Mouse (Mus musculus): ENCODE data around the gene Pitx3. TPM values are rescaled to one million over a fixed set of nuclear protein-coding genes. Genes with fewer than 3 reads are reported as not detected.
"Not testable (repeated sequence)": the region's sequence is repeated elsewhere in the genome, so short reads cannot be mapped to it uniquely, and the experiment has no call there.

Gene Pitx3
- polyA plus RNA-seq, 1 experiment from 2014 or later: not detected

GRCm38 (mm10) chr19:46169913-46170312, 21.8 kb upstream of the Pitx3 start:
- no peak overlapping the region for H3K4me3 ChIP-seq (ENCODE audit: low read depth, low read length)
- no peaks in the 10 kb centered on the region for H3K9me3 ChIP-seq (ENCODE audit: control insufficient read depth, low read depth, low read length)
- H3K4me2 ChIP-seq (replicated peaks; ENCODE audit: low read depth, low read length): no peak overlapping the region
- ATAC-seq (ENCODE audit: insufficient number of reproducible peaks, insufficient read depth, low FRiP score, low read depth): no peak
- peaks cover 23% of the 10 kb centered on the region for H3K36me3 ChIP-seq (ENCODE audit: control insufficient read depth, insufficient read depth, low read length)
- 50% methylated on average over 1 of the region's 1 CpGs for WGBS
- H3K4me1 ChIP-seq (ENCODE audit: control insufficient read depth, insufficient read depth, low read length): no peaks in the 10 kb centered on the region
- H3K27ac ChIP-seq (ENCODE audit: low read length): no peak overlapping the region
- H3K9ac ChIP-seq (replicated peaks; ENCODE audit: low read depth, low read length): no peak overlapping the region
- no peaks in the 10 kb centered on the region for H3K27me3 ChIP-seq (ENCODE audit: control insufficient read depth, insufficient read depth, low read length)

- Histone ChIP-seq H3K27ac (ENCODE audit: low read length) (no peak overlapping the region), H3K27me3 (ENCODE audit: control insufficient read depth, insufficient read depth, low read length) (no peaks in the 10 kb centered on the region), H3K4me1 (ENCODE audit: control insufficient read depth, insufficient read depth, low read length) (no peaks in the 10 kb centered on the region), H3K36me3 (ENCODE audit: control insufficient read depth, insufficient read depth, low read length) (peaks cover 27% of the 10 kb centered on the region), H3K4me2 (replicated peaks; ENCODE audit: low read depth, low read length) (no peak overlapping the region), H3K9ac (replicated peaks; ENCODE audit: low read depth, low read length) (no peak overlapping the region), H3K4me3 (ENCODE audit: low read depth, low read length) (no peak overlapping the region), H3K9me3 (ENCODE audit: control insufficient read depth, low read depth, low read length) (no peaks in the 10 kb centered on the region)
- 84% methylated on average over 3 of the region's 3 CpGs for WGBS
- ATAC-seq (ENCODE audit: insufficient number of reproducible peaks, insufficient read depth, low FRiP score, low read depth): no peak
Observed at GRCm38 (mm10) chr19:46169396-46169795, 21.3 kb upstream of the Pitx3 start.

- not testable (repeated sequence) for H3K9me3 ChIP-seq (ENCODE audit: control insufficient read depth, low read depth, low read length); H3K4me2 ChIP-seq (replicated peaks; ENCODE audit: low read depth, low read length); H3K4me3 ChIP-seq (ENCODE audit: low read depth, low read length); H3K27me3 ChIP-seq (ENCODE audit: control insufficient read depth, insufficient read depth, low read length); H3K4me1 ChIP-seq (ENCODE audit: control insufficient read depth, insufficient read depth, low read length); H3K27ac ChIP-seq (ENCODE audit: low read length); ATAC-seq (ENCODE audit: insufficient number of reproducible peaks, insufficient read depth, low FRiP score, low read depth); H3K9ac ChIP-seq (replicated peaks; ENCODE audit: low read depth, low read length)
- peaks cover 30% of the 10 kb centered on the region for H3K36me3 ChIP-seq (ENCODE audit: control insufficient read depth, insufficient read depth, low read length)
- 66% methylated on average over 2 of the region's 2 CpGs for WGBS
Observed at GRCm38 (mm10) chr19:46167169-46167568, 19.0 kb upstream of the Pitx3 start.

- WGBS: 86% methylated on average over 3 of the region's 3 CpGs
- H3K9ac ChIP-seq (replicated peaks; ENCODE audit: low read depth, low read length): no peak overlapping the region
- no peak overlapping the region for H3K4me3 ChIP-seq (ENCODE audit: low read depth, low read length)
- no peak overlapping the region for H3K27ac ChIP-seq (ENCODE audit: low read length)
- ATAC-seq (ENCODE audit: insufficient number of reproducible peaks, insufficient read depth, low FRiP score, low read depth): no peak
- H3K4me1 ChIP-seq (ENCODE audit: control insufficient read depth, insufficient read depth, low read length): no peaks in the 10 kb centered on the region
- no peaks in the 10 kb centered on the region for H3K9me3 ChIP-seq (ENCODE audit: control insufficient read depth, low read depth, low read length)
- H3K4me2 ChIP-seq (replicated peaks; ENCODE audit: low read depth, low read length): no peak overlapping the region
- H3K36me3 ChIP-seq (ENCODE audit: control insufficient read depth, insufficient read depth, low read length): peaks cover 22% of the 10 kb centered on the region
- H3K27me3 ChIP-seq (ENCODE audit: control insufficient read depth, insufficient read depth, low read length): no peaks in the 10 kb centered on the region
Observed at GRCm38 (mm10) chr19:46165950-46166349, 17.8 kb upstream of the Pitx3 start.

GRCm38 (mm10) chr19:46152127-46152803, 4.1 kb upstream of the Pitx3 start, which contains the start of gene Gbf1:
Gbf1 (plus strand) TSS chr19:46152509.
- peak; percentile 97 for ATAC-seq (ENCODE audit: insufficient number of reproducible peaks, insufficient read depth, low FRiP score, low read depth)
- Histone ChIP-seq H3K4me3 (ENCODE audit: low read depth, low read length) (peak within 1 kb of the TSS; percentile 72), H3K36me3 (ENCODE audit: control insufficient read depth, insufficient read depth, low read length) (no peaks in the 10 kb centered on the region), H3K4me1 (ENCODE audit: control insufficient read depth, insufficient read depth, low read length) (peaks cover 26% of the 10 kb centered on the region), H3K27me3 (ENCODE audit: control insufficient read depth, insufficient read depth, low read length) (peaks cover 12% of the 10 kb centered on the region; the same call in 1 of the 2 replicates), H3K27ac (ENCODE audit: low read length) (no peak within 1 kb of the TSS), H3K9me3 (ENCODE audit: control insufficient read depth, low read depth, low read length) (no peaks in the 10 kb centered on the region), H3K4me2 (replicated peaks; ENCODE audit: low read depth, low read length) (peak within 1 kb of the TSS; percentile 73), H3K9ac (replicated peaks; ENCODE audit: low read depth, low read length) (peak within 1 kb of the TSS; percentile 60; the same call in 1 of the 2 replicates)
- WGBS: under 1% methylated on average over 37 of the region's 37 CpGs

- H3K27me3 ChIP-seq (ENCODE audit: control insufficient read depth, insufficient read depth, low read length): peaks cover 33% of the 10 kb centered on the region; the same call in 1 of the 2 replicates
Observed at GRCm38 (mm10) chr19:46149091-46149490, 965 bp upstream of the Pitx3 start.

GRCm38 (mm10) chr19:46148372-46148760, 240 bp upstream of the Pitx3 start:
- Histone ChIP-seq H3K4me2 (replicated peaks; ENCODE audit: low read depth, low read length) (peak overlapping the region; percentile 98), H3K4me3 (ENCODE audit: low read depth, low read length) (peak overlapping the region; percentile 54), H3K36me3 (ENCODE audit: control insufficient read depth, insufficient read depth, low read length) (no peaks in the 10 kb centered on the region), H3K27ac (ENCODE audit: low read length) (no peak overlapping the region), H3K27me3 (ENCODE audit: control insufficient read depth, insufficient read depth, low read length) (peaks cover 36% of the 10 kb centered on the region; the same call in 1 of the 2 replicates), H3K4me1 (ENCODE audit: control insufficient read depth, insufficient read depth, low read length) (peaks cover 18% of the 10 kb centered on the region; the same call in 1 of the 2 replicates), H3K9me3 (ENCODE audit: control insufficient read depth, low read depth, low read length) (no peaks in the 10 kb centered on the region), H3K9ac (replicated peaks; ENCODE audit: low read depth, low read length) (no peak overlapping the region)
- WGBS: under 1% methylated on average over 27 of the region's 27 CpGs
- peak; percentile 81 for ATAC-seq (ENCODE audit: insufficient number of reproducible peaks, insufficient read depth, low FRiP score, low read depth)

More at GRCm38 (mm10) chr19:46149091-46149490, 965 bp upstream of the Pitx3 start:
- Histone ChIP-seq H3K9ac (replicated peaks; ENCODE audit: low read depth, low read length) (no peak overlapping the region), H3K9me3 (ENCODE audit: control insufficient read depth, low read depth, low read length) (no peaks in the 10 kb centered on the region), H3K36me3 (ENCODE audit: control insufficient read depth, insufficient read depth, low read length) (no peaks in the 10 kb centered on the region), H3K4me1 (ENCODE audit: control insufficient read depth, insufficient read depth, low read length) (peaks cover 25% of the 10 kb centered on the region), H3K4me2 (replicated peaks; ENCODE audit: low read depth, low read length) (peak overlapping the region; percentile 98), H3K4me3 (ENCODE audit: low read depth, low read length) (peak overlapping the region; percentile 54; the same call in 1 of the 2 replicates), H3K27ac (ENCODE audit: low read length) (no peak overlapping the region)
- WGBS: 28% methylated on average over 12 of the region's 12 CpGs
- no peak for ATAC-seq (ENCODE audit: insufficient number of reproducible peaks, insufficient read depth, low FRiP score, low read depth)

- no peak overlapping the region for H3K4me2 ChIP-seq (replicated peaks; ENCODE audit: low read depth, low read length)
- ATAC-seq (ENCODE audit: insufficient number of reproducible peaks, insufficient read depth, low FRiP score, low read depth): 0 out of 2 replicates have a peak, but pooled peaks have one; percentile 25
Observed at GRCm38 (mm10) chr19:46141091-46141490, 7.0 kb downstream of the Pitx3 start.

More at GRCm38 (mm10) chr19:46141091-46141490, 7.0 kb downstream of the Pitx3 start:
- 22% methylated on average over 6 of the region's 6 CpGs for WGBS
- Histone ChIP-seq H3K27me3 (ENCODE audit: control insufficient read depth, insufficient read depth, low read length) (peaks cover 32% of the 10 kb centered on the region), H3K4me3 (ENCODE audit: low read depth, low read length) (no peak overlapping the region), H3K9ac (replicated peaks; ENCODE audit: low read depth, low read length) (no peak overlapping the region), H3K9me3 (ENCODE audit: control insufficient read depth, low read depth, low read length) (no peaks in the 10 kb centered on the region), H3K4me1 (ENCODE audit: control insufficient read depth, insufficient read depth, low read length) (peaks cover 14% of the 10 kb centered on the region; the same call in 1 of the 2 replicates), H3K27ac (ENCODE audit: low read length) (no peak overlapping the region), H3K36me3 (ENCODE audit: control insufficient read depth, insufficient read depth, low read length) (no peaks in the 10 kb centered on the region)
